Comparison of ENCODE assay signal across 8 mouse cellular contexts in genomic region chr15:99650304-99650703, GRCm38 (mm10). TPM values are rescaled to one million over a fixed set of nuclear protein-coding genes. Genes with fewer than 3 reads are reported as not detected.
DNase-seq lines count a peak whose midpoint lies in the region; ATAC-seq lines count a peak whose summit lies in the region.

No protein-coding gene starts in this region.

- no peaks in the 10 kb centered on the region for H3K9me3 ChIP-seq in heart, embryonic 16.5 days (replicated peaks; ENCODE audit: control insufficient read depth, low read length)
- no peaks in the 10 kb centered on the region for H3K9me3 ChIP-seq in embryonic facial prominence, embryonic 11.5 days (replicated peaks; ENCODE audit: control insufficient read depth, low read length)
- no peaks in the 10 kb centered on the region for H3K9me3 ChIP-seq in hindbrain, embryonic 16.5 days (ENCODE audit: control insufficient read depth, low read length)
- no peaks in the 10 kb centered on the region for H3K9me3 ChIP-seq in midbrain, embryonic 13.5 days

- WGBS in heart, embryonic 16.5 days: 30% methylated on average over 2 of the region's 2 CpGs
- 60% methylated on average over 2 of the region's 2 CpGs for WGBS in embryonic facial prominence, embryonic 11.5 days
- WGBS in hindbrain, embryonic 16.5 days: 54% methylated on average over 2 of the region's 2 CpGs
- 50% methylated on average over 2 of the region's 2 CpGs for WGBS in midbrain, embryonic 13.5 days

- H3K36me3 ChIP-seq in heart, embryonic 16.5 days (ENCODE audit: control insufficient read depth, insufficient read depth): no peaks in the 10 kb centered on the region
- no peaks in the 10 kb centered on the region for H3K36me3 ChIP-seq in embryonic facial prominence, embryonic 11.5 days (replicated peaks; ENCODE audit: control insufficient read depth, insufficient read depth, low read depth, low read length)
- H3K36me3 ChIP-seq in hindbrain, embryonic 16.5 days (ENCODE audit: control insufficient read depth, insufficient read depth, low read length): no peaks in the 10 kb centered on the region
- H3K36me3 ChIP-seq in midbrain, embryonic 13.5 days: no peaks in the 10 kb centered on the region

- peaks cover 14% of the 10 kb centered on the region for H3K27me3 ChIP-seq in heart, embryonic 16.5 days (ENCODE audit: control insufficient read depth, insufficient read depth, low read length)
- H3K27me3 ChIP-seq in embryonic facial prominence, embryonic 11.5 days (ENCODE audit: control insufficient read depth, insufficient read depth, low read length): peaks cover 8% of the 10 kb centered on the region
- no peaks in the 10 kb centered on the region for H3K27me3 ChIP-seq in hindbrain, embryonic 16.5 days (replicated peaks; ENCODE audit: control insufficient read depth, insufficient read depth, low read length)
- peaks cover 22% of the 10 kb centered on the region for H3K27me3 ChIP-seq in midbrain, embryonic 13.5 days

- H3K4me2 ChIP-seq in heart, embryonic 16.5 days (ENCODE audit: low read depth, low read length): peak overlapping the region; percentile 82
- peak overlapping the region; percentile 54 for H3K4me2 ChIP-seq in embryonic facial prominence, embryonic 11.5 days (ENCODE audit: low read depth, low read length)
- peak overlapping the region; percentile 90 for H3K4me2 ChIP-seq in hindbrain, embryonic 16.5 days (ENCODE audit: low read length)
- peak overlapping the region; percentile 90 for H3K4me2 ChIP-seq in midbrain, embryonic 13.5 days (replicated peaks)

- 0 out of 2 replicates have a peak overlapping the region, but pooled peaks have one; percentile 33 for H3K27ac ChIP-seq in heart, embryonic 16.5 days (ENCODE audit: low read length)
- H3K27ac ChIP-seq in embryonic facial prominence, embryonic 11.5 days (replicated peaks; ENCODE audit: low read depth, low read length): no peak overlapping the region
- no peak overlapping the region; the same call in 1 of the 2 replicates for H3K27ac ChIP-seq in hindbrain, embryonic 16.5 days (ENCODE audit: low read depth, low read length)
- no peak overlapping the region for H3K27ac ChIP-seq in midbrain, embryonic 13.5 days

- peak overlapping the region; percentile 88 for H3K4me3 ChIP-seq in heart, embryonic 16.5 days (ENCODE audit: low read length)
- peak overlapping the region; percentile 71 for H3K4me3 ChIP-seq in embryonic facial prominence, embryonic 11.5 days (ENCODE audit: low read depth, low read length)
- peak overlapping the region; percentile 92 for H3K4me3 ChIP-seq in hindbrain, embryonic 16.5 days (ENCODE audit: low read length)
- peak overlapping the region; percentile 78 for H3K4me3 ChIP-seq in midbrain, embryonic 13.5 days (replicated peaks)

- H3K9ac ChIP-seq in heart, embryonic 16.5 days (ENCODE audit: low read length): peak overlapping the region; percentile 97
- H3K9ac ChIP-seq in embryonic facial prominence, embryonic 11.5 days (replicated peaks; ENCODE audit: low read length): no peak overlapping the region
- 0 out of 2 replicates have a peak overlapping the region, but pooled peaks have one; percentile 5 for H3K9ac ChIP-seq in hindbrain, embryonic 16.5 days (ENCODE audit: low read depth, low read length)
- peak overlapping the region; percentile 78 for H3K9ac ChIP-seq in midbrain, embryonic 13.5 days (replicated peaks)

- H3K4me1 ChIP-seq in heart, embryonic 16.5 days (ENCODE audit: control insufficient read depth, insufficient read depth, low read length): peaks cover 61% of the 10 kb centered on the region
- peaks cover 4% of the 10 kb centered on the region for H3K4me1 ChIP-seq in embryonic facial prominence, embryonic 11.5 days (ENCODE audit: control insufficient read depth, insufficient read depth, low read length)
- peaks cover 36% of the 10 kb centered on the region for H3K4me1 ChIP-seq in hindbrain, embryonic 16.5 days (ENCODE audit: control insufficient read depth, insufficient read depth, low read depth, low read length)
- H3K4me1 ChIP-seq in midbrain, embryonic 13.5 days (replicated peaks): peaks cover 70% of the 10 kb centered on the region

- no peak for ATAC-seq in heart, embryonic 16.5 days (replicated peaks; ENCODE audit: extremely low read depth, insufficient read depth, low FRiP score)
- no peak for ATAC-seq in embryonic facial prominence, embryonic 11.5 days (replicated peaks; ENCODE audit: insufficient number of reproducible peaks, low FRiP score, low TSS enrichment, low read depth)
- ATAC-seq in hindbrain, embryonic 16.5 days: no peak
- no peak for ATAC-seq in midbrain, embryonic 13.5 days

- DNase-seq in heart, adult 9 months (ENCODE audit: low spot score in 2 of 2): no peak
- no peak for DNase-seq in embryonic facial prominence, embryonic 11.5 days (ENCODE audit: low spot score)
- DNase-seq in thymus, postnatal 25 days: no peak
- no peak for DNase-seq in thymus, postnatal 14 days
- DNase-seq in lung, postnatal 36 days: no peak

RNA-seq across cellular contexts. Expression of gene Racgap1, which starts 1.2 kb away (rescaled TPM):
- polyA plus RNA-seq in heart, embryonic 16.5 days (2015; fragmentation: Nextera tagmentation; extraction: Ambion mirVana): 129 and 134 TPM in 2 replicates
- polyA plus RNA-seq in embryonic facial prominence, embryonic 11.5 days (2014; fragmentation: Nextera tagmentation; extraction: Ambion mirVana): 147 and 152 TPM in 2 replicates
- 56.7 and 64.6 TPM in 2 replicates for polyA plus RNA-seq in hindbrain, embryonic 16.5 days (2015; fragmentation: Nextera tagmentation; extraction: Ambion mirVana)
- 118 and 125 TPM in 2 replicates for polyA plus RNA-seq in midbrain, embryonic 13.5 days (2015; fragmentation: Nextera tagmentation; extraction: Ambion mirVana)

RNA-seq across cellular contexts. Expression of gene Asic1, which starts 19.9 kb away (rescaled TPM):
- 1.6 TPM in 2 replicates for polyA plus RNA-seq in heart, embryonic 16.5 days (2015; fragmentation: Nextera tagmentation; extraction: Ambion mirVana)
- polyA plus RNA-seq in embryonic facial prominence, embryonic 11.5 days (2014; fragmentation: Nextera tagmentation; extraction: Ambion mirVana): 2.6 and 4.1 TPM in 2 replicates
- 45.1 and 59.4 TPM in 2 replicates for polyA plus RNA-seq in hindbrain, embryonic 16.5 days (2015; fragmentation: Nextera tagmentation; extraction: Ambion mirVana)
- 48.0 and 54.5 TPM in 2 replicates for polyA plus RNA-seq in midbrain, embryonic 13.5 days (2015; fragmentation: Nextera tagmentation; extraction: Ambion mirVana)

RNA-seq across cellular contexts. Expression of gene Aqp6, which starts 49.1 kb away (rescaled TPM):
- not detected in 2 replicates for polyA plus RNA-seq in heart, embryonic 16.5 days (2015; fragmentation: Nextera tagmentation; extraction: Ambion mirVana)
- polyA plus RNA-seq in embryonic facial prominence, embryonic 11.5 days (2014; fragmentation: Nextera tagmentation; extraction: Ambion mirVana): 0.26 TPM in 1 of 2 replicates, not detected in the other
- 0.68 and 0.70 TPM in 2 replicates for polyA plus RNA-seq in hindbrain, embryonic 16.5 days (2015; fragmentation: Nextera tagmentation; extraction: Ambion mirVana)
- polyA plus RNA-seq in midbrain, embryonic 13.5 days (2015; fragmentation: Nextera tagmentation; extraction: Ambion mirVana): 0.71 and 0.99 TPM in 2 replicates

RNA-seq across cellular contexts. Expression of gene Smarcd1, which starts 51.6 kb away (rescaled TPM):
- polyA plus RNA-seq in heart, embryonic 16.5 days (2015; fragmentation: Nextera tagmentation; extraction: Ambion mirVana): 21.7 and 21.9 TPM in 2 replicates
- 66.8 and 81.1 TPM in 2 replicates for polyA plus RNA-seq in embryonic facial prominence, embryonic 11.5 days (2014; fragmentation: Nextera tagmentation; extraction: Ambion mirVana)
- polyA plus RNA-seq in hindbrain, embryonic 16.5 days (2015; fragmentation: Nextera tagmentation; extraction: Ambion mirVana): 71.7 and 86.2 TPM in 2 replicates
- 137 and 145 TPM in 2 replicates for polyA plus RNA-seq in midbrain, embryonic 13.5 days (2015; fragmentation: Nextera tagmentation; extraction: Ambion mirVana)

RNA-seq across cellular contexts. Expression of gene Gm17349, which starts 55.0 kb away (rescaled TPM):
- not detected in 2 replicates for polyA plus RNA-seq in heart, embryonic 16.5 days (2015; fragmentation: Nextera tagmentation; extraction: Ambion mirVana)
- not detected in 2 replicates for polyA plus RNA-seq in embryonic facial prominence, embryonic 11.5 days (2014; fragmentation: Nextera tagmentation; extraction: Ambion mirVana)
- not detected in 2 replicates for polyA plus RNA-seq in hindbrain, embryonic 16.5 days (2015; fragmentation: Nextera tagmentation; extraction: Ambion mirVana)
- polyA plus RNA-seq in midbrain, embryonic 13.5 days (2015; fragmentation: Nextera tagmentation; extraction: Ambion mirVana): not detected in 2 replicates
